Mouse (Mus musculus) adrenal gland, postnatal 10 days (tissue): ENCODE measurements around the gene Lonp2. TPM values are rescaled to one million over a fixed set of nuclear protein-coding genes. Genes with fewer than 3 reads are reported as not detected.

Source experiments
- DNase-seq: peaks from one replicate; pipeline ENCODE4 v3.0.0; 2021; ENCODE audit warnings: mixed read lengths
- total RNA-seq, 2 experiments: library from RNA; stranded (reverse); gene quantifications; 2 replicates each; pipeline ENCODE4 v1.2.3; 2021

The Lonp2 gene
- total RNA-seq, 2 experiments from 2014 or later = 131 to 138 TPM

GRCm38 (mm10) chr8:86623551-86623910 lies 312 bp upstream of the Lonp2 start:
- no peak for DNase-seq

- peak; percentile 15 for DNase-seq
Observed at GRCm38 (mm10) chr8:86624915-86625314, 1.1 kb downstream of the Lonp2 start.

GRCm38 (mm10) chr8:86630212-86630611 lies 6.4 kb downstream of the Lonp2 start:
- no peak for DNase-seq

GRCm38 (mm10) chr8:86631395-86631794 lies 7.6 kb downstream of the Lonp2 start:
- DNase-seq = no peak

GRCm38 (mm10) chr8:86637826-86638225 lies 14.0 kb downstream of the Lonp2 start:
- DNase-seq = no peak

- DNase-seq = no peak
Observed at GRCm38 (mm10) chr8:86638981-86639380, 15.1 kb downstream of the Lonp2 start.

- DNase-seq = no peak
Observed at GRCm38 (mm10) chr8:86642682-86643081, 18.8 kb downstream of the Lonp2 start.

- DNase-seq = no peak
Observed at GRCm38 (mm10) chr8:86644661-86645060, 20.8 kb downstream of the Lonp2 start.

- no peak for DNase-seq
Observed at GRCm38 (mm10) chr8:86647771-86648170, 23.9 kb downstream of the Lonp2 start.

GRCm38 (mm10) chr8:86651416-86651815 lies 27.6 kb downstream of the Lonp2 start:
- DNase-seq = no peak

GRCm38 (mm10) chr8:86652546-86652945 lies 28.7 kb downstream of the Lonp2 start:
- no peak for DNase-seq

GRCm38 (mm10) chr8:86654578-86654977 lies 30.7 kb downstream of the Lonp2 start:
- DNase-seq = no peak

GRCm38 (mm10) chr8:86668750-86669149 lies 44.9 kb downstream of the Lonp2 start:
- peak; percentile 22 for DNase-seq

- no peak for DNase-seq
Observed at GRCm38 (mm10) chr8:86669259-86669658, 45.4 kb downstream of the Lonp2 start.

GRCm38 (mm10) chr8:86686629-86687028 lies 62.8 kb downstream of the Lonp2 start:
- DNase-seq = no peak

- DNase-seq = no peak
Observed at GRCm38 (mm10) chr8:86692107-86692506, 68.3 kb downstream of the Lonp2 start.

GRCm38 (mm10) chr8:86694011-86694410 lies 70.2 kb downstream of the Lonp2 start:
- no peak for DNase-seq

GRCm38 (mm10) chr8:86695703-86696102 lies 71.9 kb downstream of the Lonp2 start:
- DNase-seq = no peak

GRCm38 (mm10) chr8:86698811-86699421 lies 75.1 kb downstream of the Lonp2 start:
- DNase-seq = peak; percentile 37

- DNase-seq = no peak
Observed at GRCm38 (mm10) chr8:86699471-86699870, 75.6 kb downstream of the Lonp2 start.

- no peak for DNase-seq
Observed at GRCm38 (mm10) chr8:86702453-86702852, 78.6 kb downstream of the Lonp2 start.

GRCm38 (mm10) chr8:86705317-86705716 lies 81.5 kb downstream of the Lonp2 start:
- DNase-seq = no peak

- no peak for DNase-seq
Observed at GRCm38 (mm10) chr8:86706756-86707155, 82.9 kb downstream of the Lonp2 start.

GRCm38 (mm10) chr8:86707873-86708272 lies 84.0 kb downstream of the Lonp2 start:
- DNase-seq = no peak

GRCm38 (mm10) chr8:86712594-86712993 lies 88.8 kb downstream of the Lonp2 start:
- DNase-seq = no peak
